Mouse (Mus musculus): ENCODE data around the gene Glrx3. TPM values are rescaled to one million over a fixed set of nuclear protein-coding genes. Genes with fewer than 3 reads are reported as not detected.

Glrx3 gene
- 67.8 TPM for polyA plus RNA-seq (2017; shearing (Covaris generic))

DNA sequence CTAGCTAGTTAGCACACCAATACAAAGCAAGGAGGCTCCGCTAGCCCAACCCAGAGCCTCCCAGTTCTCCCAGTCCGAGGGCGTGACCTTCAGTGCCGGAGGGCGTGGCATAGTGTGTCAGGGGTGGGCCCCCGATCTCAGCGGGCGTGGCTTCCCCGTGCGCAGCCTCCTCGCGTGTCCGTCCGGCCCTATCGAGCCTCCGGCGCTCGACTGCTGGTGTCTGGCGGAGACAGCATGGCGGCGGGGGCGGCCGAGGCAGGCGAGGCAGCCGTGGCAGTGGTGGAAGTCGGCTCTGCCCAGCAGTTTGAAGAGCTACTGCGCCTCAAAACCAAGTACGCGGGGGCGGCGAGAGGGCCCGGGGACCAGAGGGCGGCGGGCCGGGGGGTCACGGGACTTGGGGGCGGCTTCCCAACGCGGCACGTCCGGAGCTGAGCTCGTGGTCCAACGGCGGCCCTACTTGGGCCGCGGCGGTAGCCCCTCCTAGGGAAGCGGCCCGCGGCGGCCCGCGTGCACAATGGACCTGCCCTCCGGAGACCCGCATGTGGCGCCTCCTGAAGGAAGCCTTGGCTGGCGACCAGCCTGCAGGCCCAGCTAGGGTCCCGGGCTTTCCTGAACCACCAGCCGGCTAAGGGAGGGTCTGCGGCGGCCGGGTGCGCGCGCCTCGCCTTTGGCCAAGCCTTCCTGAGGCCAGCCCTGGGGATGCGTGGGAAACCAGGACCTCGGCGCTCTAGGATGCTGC, at the start of gene Glrx3:
TSS of gene Glrx3 (plus strand) at position 175 of the 739 bp plus-strand sequence.

DNA sequence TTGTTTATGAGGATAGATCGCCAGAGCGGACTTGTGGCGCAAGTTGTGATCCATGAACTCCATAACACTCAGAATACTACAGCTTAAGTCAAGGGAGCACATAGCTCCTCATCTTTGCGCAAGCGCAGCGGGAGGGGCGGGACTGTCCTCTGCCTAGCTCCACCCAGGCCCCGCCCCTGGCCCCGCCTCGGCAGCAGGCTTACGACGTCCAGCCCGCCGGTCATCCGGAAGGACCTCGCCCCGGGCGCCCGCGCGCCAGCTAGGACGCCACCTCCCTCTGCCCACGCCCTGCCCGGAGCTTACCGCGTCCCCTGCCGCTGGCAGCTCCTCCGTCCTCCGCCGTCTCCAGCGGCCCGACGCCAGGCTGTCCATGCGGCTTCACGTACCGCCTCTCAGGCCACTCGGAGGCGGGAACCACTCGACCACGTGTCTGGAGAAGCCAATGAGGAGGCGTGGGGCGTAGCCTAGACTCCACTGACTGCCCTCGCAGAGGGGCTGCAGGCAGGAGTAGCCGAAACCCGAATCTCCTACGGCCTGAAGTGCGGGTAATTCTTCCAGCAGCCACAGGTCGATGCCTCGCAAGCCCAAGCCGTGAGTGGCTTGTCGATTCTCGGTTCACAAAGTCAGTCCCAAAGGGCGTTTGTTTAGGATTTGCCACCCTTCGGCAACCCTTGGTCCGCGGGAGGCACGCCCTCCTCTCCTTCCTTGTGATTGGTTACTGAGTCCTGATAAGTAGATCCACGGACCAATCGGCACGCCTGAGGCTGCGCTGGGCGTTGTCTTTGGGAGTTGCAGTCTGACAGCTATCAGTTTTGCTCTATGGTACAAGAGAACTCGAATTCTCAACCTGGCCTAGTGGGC, 26.8 kb upstream of the Glrx3 start, which contains the start of gene 9430038I01Rik:
TSS of gene 9430038I01Rik (minus strand) at position 426 of the 861 bp plus-strand sequence.

Other genes starting within 250 kb of the Glrx3 start
- 0.46 TPM for gene Ebf3, start 123.2 kb upstream of the Glrx3 start, polyA plus RNA-seq (2017; shearing (Covaris generic))
- gene 9430038I01Rik, start 26.9 kb upstream of the Glrx3 start, polyA plus RNA-seq (2017; shearing (Covaris generic)) = 15.6 TPM